Mouse (Mus musculus) liver, postnatal 0 days (tissue): ENCODE measurements around the gene Them7. TPM values are rescaled to one million over a fixed set of nuclear protein-coding genes. Genes with fewer than 3 reads are reported as not detected.

Experiments
- ATAC-seq: fragments of 200-750 bp; cut with Nextera tagmentation; 2 replicates; pipeline ENCODE4 v1.8.0; 2017; ENCODE audit warnings: mild to moderate bottlenecking, moderate library complexity
- DNase-seq: peaks from one replicate; pipeline ENCODE4 v3.0.0-alpha.2; 2016
- H3K27ac ChIP-seq: fragments of 300-500 bp; sonication (generic); 2 replicates; pipeline ENCODE4 v1.5.1; 2014; ENCODE audit warnings: antibody characterized with exemption, moderate library complexity, mild to moderate bottlenecking, low read depth
- H3K27me3 ChIP-seq: fragments of 300-500 bp; sonication (generic); 2 replicates; pipeline ENCODE4 v1.6.1; 2014; ENCODE audit warnings: low read length, control low read depth, mixed read lengths; ENCODE audit not compliant: insufficient read depth
- H3K36me3 ChIP-seq: fragments of 300-500 bp; sonication (generic); replicated peaks from 2 replicates; pipeline ENCODE4 v1.6.1; 2014; ENCODE audit warnings: mild to moderate bottlenecking, control low read depth, low read length, moderate library complexity, mixed read lengths; ENCODE audit not compliant: insufficient read depth
- H3K4me1 ChIP-seq: fragments of 300-500 bp; sonication (generic); 2 replicates; pipeline ENCODE4 v1.6.1; 2014; ENCODE audit warnings: antibody characterized with exemption, mild to moderate bottlenecking, control low read depth; ENCODE audit not compliant: insufficient read depth
- H3K4me2 ChIP-seq: fragments of 300-500 bp; sonication (generic); 2 replicates; pipeline ENCODE4 v1.6.1; 2014; ENCODE audit warnings: low read depth, mild to moderate bottlenecking, low read length, moderate library complexity, mixed read lengths
- H3K4me3 ChIP-seq: fragments of 300-500 bp; sonication (generic); 2 replicates; pipeline ENCODE4 v1.5.1; 2014; ENCODE audit warnings: low read depth, low read length
- H3K9ac ChIP-seq: fragments of 300-500 bp; sonication (generic); replicated peaks from 2 replicates; pipeline ENCODE4 v1.6.1; 2014; ENCODE audit warnings: mild to moderate bottlenecking, moderate library complexity
- H3K9me3 ChIP-seq: fragments of 300-500 bp; sonication (generic); 2 replicates; pipeline ENCODE4 v1.6.1; 2016; ENCODE audit warnings: mild to moderate bottlenecking, control low read depth, low read length, mixed read lengths
- CTCF ChIP-seq: sonication (generic); IDR thresholded peaks from 2 replicates; pipeline ENCODE4 v1.5.1; 2016; ENCODE audit warnings: antibody characterized with exemption, low read depth
- EP300 ChIP-seq: IDR thresholded peaks from 2 replicates; pipeline ENCODE4 v1.6.1; 2016; ENCODE audit warnings: antibody characterized with exemption, low read depth, mild to moderate bottlenecking
- WGBS: fragments of 180-500 bp; shearing (Covaris S2); extraction: QIAGEN DNeasy Blood & Tissue Kit; methylation state at CpG from one replicate; pipeline ENCODE4 v1.1.7; 2014; ENCODE audit not compliant: insufficient replicate concordance; 5-methylcytosine and 5-hydroxymethylcytosine counted together
- polyA plus RNA-seq: library from polyadenylated mRNA; unstranded; fragments of >200 nt; fragmentation: Nextera tagmentation; extraction: Ambion mirVana; gene quantifications from 2 replicates; pipeline ENCODE4 v1.2.1, GENCODE M21; 2015

Gene Them7
- polyA plus RNA-seq, 1 experiment from 2014 or later = 6.6 TPM

DNA sequence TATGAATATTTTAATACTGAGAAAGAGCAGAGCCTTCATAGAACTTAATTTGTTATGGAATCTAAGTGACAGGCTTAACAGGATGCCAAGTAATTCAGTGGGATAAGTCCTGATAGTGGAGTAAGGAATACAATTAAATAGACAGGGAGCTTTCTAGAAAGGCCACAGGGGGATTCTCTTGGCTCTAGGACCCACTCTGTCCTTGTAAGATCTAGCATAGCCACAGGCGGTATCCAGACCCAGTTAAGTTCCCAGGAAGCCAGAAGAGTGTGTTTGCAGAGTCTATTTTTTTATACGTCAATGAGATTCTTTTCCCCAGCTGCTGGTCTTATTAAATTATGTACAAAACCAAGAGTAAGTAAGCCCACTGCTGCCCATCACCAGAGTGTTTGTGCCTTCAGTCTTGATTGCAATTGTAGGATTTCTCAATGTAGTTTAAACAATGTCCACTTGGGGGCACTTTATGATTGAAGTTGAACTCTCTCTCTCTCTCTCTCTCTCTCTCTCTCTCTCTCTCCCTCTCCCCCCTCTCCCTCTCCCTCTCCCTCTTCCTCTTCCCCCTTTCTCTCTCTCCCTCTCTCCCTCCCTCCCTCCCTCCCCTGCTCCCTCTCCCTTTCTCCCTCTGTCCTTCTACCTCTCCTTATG, 32.4 kb downstream of the Them7 start:
- TF ChIP-seq CTCF (peak; percentile 33; the same call in 1 of the 2 replicates), EP300 (no peak)
- H3K27me3 ChIP-seq = no peaks in the 10 kb centered on the region
- H3K4me1 ChIP-seq = no peaks in the 10 kb centered on the region
- H3K9ac ChIP-seq = no peak overlapping the region
- no peak for ATAC-seq
- H3K4me3 ChIP-seq = no peak overlapping the region
- DNase-seq = no peak
- H3K9me3 ChIP-seq = no peaks in the 10 kb centered on the region
- no peaks in the 10 kb centered on the region for H3K36me3 ChIP-seq
- no peak overlapping the region for H3K4me2 ChIP-seq
- no peak overlapping the region for H3K27ac ChIP-seq
- 61% methylated on average over 2 of the region's 2 CpGs for WGBS

GRCm38 (mm10) chr2:105257376-105257775, 33.3 kb downstream of the Them7 start:
- Histone ChIP-seq H3K9ac (no peak overlapping the region), H3K4me1 (no peaks in the 10 kb centered on the region), H3K27ac (no peak overlapping the region), H3K36me3 (no peaks in the 10 kb centered on the region), H3K9me3 (no peaks in the 10 kb centered on the region), H3K4me3 (no peak overlapping the region), H3K4me2 (no peak overlapping the region), H3K27me3 (no peaks in the 10 kb centered on the region)
- 65% methylated on average over 2 of the region's 2 CpGs for WGBS
- DNase-seq (no peak), ATAC-seq (no peak)
- no peak for TF ChIP-seq CTCF
- TF ChIP-seq EP300 = no peak

DNA sequence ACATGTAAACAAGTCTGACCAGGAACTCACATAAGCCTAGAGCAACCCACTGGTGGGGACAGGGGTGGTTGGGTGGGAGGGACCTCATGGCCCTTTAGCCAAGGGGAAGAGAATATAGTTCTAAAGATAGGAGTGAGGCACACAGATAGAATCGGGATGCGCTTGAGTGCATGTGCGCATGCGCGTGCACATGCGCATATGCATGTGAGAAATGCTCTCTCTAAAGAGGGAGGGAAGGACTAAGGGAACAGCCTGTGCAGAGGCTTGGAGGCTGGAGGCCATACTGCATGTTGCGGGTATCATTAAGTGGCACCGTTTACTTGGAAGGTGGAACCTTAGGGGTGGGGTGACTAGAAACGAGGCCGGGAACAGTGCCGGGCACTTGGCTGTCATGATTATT, 37.2 kb downstream of the Them7 start:
- H3K4me3 ChIP-seq = no peak overlapping the region
- 87% methylated on average over 11 of the region's 11 CpGs for WGBS
- H3K4me2 ChIP-seq = no peak overlapping the region
- TF ChIP-seq CTCF (no peak), EP300 (no peak)
- no peaks in the 10 kb centered on the region for H3K9me3 ChIP-seq
- no peak for DNase-seq
- H3K36me3 ChIP-seq = no peaks in the 10 kb centered on the region
- no peak for ATAC-seq
- no peak overlapping the region for H3K9ac ChIP-seq
- H3K4me1 ChIP-seq = no peaks in the 10 kb centered on the region
- no peaks in the 10 kb centered on the region for H3K27me3 ChIP-seq
- H3K27ac ChIP-seq = no peak overlapping the region

DNA sequence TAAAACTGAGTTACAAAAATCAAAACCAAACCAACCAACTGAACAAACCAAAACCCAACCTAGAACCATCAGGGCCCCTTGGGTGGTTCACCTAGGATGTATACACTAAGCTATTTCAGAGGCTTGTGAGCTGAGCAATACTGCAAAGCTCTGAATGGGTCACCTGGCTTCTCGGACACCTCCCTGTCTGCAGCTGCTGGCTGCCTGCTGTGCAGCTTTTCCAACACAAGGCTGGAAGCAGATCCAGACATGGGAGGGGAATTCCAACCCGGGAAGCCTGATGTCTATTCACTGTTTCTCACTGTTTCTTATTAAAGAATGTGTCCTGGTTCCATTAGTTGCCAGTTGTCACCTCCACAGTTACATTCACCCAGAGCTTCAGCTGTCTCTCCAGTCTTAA, 39.1 kb downstream of the Them7 start:
- WGBS = 55% methylated on average over 2 of the region's 2 CpGs
- no peak overlapping the region for H3K4me3 ChIP-seq
- ATAC-seq = no peak

GRCm38 (mm10) chr2:105282407-105283077, 58.4 kb downstream of the Them7 start:
- DNase-seq = no peak
- 61% methylated on average over 6 of the region's 6 CpGs for WGBS
- ATAC-seq = no peak

More for the DNA sequence above, 39.1 kb downstream of the Them7 start:
- TF ChIP-seq EP300 (no peak), CTCF (no peak)
- no peaks in the 10 kb centered on the region for H3K27me3 ChIP-seq
- no peaks in the 10 kb centered on the region for H3K36me3 ChIP-seq
- H3K9ac ChIP-seq = no peak overlapping the region
- H3K4me1 ChIP-seq = no peaks in the 10 kb centered on the region
- no peak for DNase-seq
- no peaks in the 10 kb centered on the region for H3K9me3 ChIP-seq
- no peak overlapping the region for H3K4me2 ChIP-seq
- no peak overlapping the region for H3K27ac ChIP-seq

GRCm38 (mm10) chr2:105283811-105284210, 59.7 kb downstream of the Them7 start:
- TF ChIP-seq EP300 (no peak), CTCF (no peak)
- Histone ChIP-seq H3K4me2 (no peak overlapping the region), H3K4me3 (no peak overlapping the region), H3K9ac (no peak overlapping the region), H3K4me1 (no peaks in the 10 kb centered on the region), H3K27me3 (no peaks in the 10 kb centered on the region), H3K36me3 (no peaks in the 10 kb centered on the region), H3K9me3 (no peaks in the 10 kb centered on the region), H3K27ac (no peak overlapping the region)
- ATAC-seq (no peak), DNase-seq (no peak)

More at GRCm38 (mm10) chr2:105282407-105283077, 58.4 kb downstream of the Them7 start:
- Histone ChIP-seq H3K4me3 (no peak overlapping the region), H3K27me3 (no peaks in the 10 kb centered on the region), H3K36me3 (no peaks in the 10 kb centered on the region), H3K4me2 (no peak overlapping the region), H3K4me1 (no peaks in the 10 kb centered on the region), H3K27ac (no peak overlapping the region), H3K9me3 (no peaks in the 10 kb centered on the region), H3K9ac (no peak overlapping the region)
- TF ChIP-seq EP300 (no peak), CTCF (no peak)
